Mouse (Mus musculus) retina, adult 2 months (tissue): ENCODE results near the gene U2surp.
A peak's percentile ranks its signal among the peaks of the same experiment; 100 is the strongest.

ENCODE experiments used
- DNase-seq: peaks from one replicate; pipeline ENCODE4 v3.0.0-alpha.2; 2012; ENCODE audit warnings: low read depth, low spot score

U2surp gene

DNA sequence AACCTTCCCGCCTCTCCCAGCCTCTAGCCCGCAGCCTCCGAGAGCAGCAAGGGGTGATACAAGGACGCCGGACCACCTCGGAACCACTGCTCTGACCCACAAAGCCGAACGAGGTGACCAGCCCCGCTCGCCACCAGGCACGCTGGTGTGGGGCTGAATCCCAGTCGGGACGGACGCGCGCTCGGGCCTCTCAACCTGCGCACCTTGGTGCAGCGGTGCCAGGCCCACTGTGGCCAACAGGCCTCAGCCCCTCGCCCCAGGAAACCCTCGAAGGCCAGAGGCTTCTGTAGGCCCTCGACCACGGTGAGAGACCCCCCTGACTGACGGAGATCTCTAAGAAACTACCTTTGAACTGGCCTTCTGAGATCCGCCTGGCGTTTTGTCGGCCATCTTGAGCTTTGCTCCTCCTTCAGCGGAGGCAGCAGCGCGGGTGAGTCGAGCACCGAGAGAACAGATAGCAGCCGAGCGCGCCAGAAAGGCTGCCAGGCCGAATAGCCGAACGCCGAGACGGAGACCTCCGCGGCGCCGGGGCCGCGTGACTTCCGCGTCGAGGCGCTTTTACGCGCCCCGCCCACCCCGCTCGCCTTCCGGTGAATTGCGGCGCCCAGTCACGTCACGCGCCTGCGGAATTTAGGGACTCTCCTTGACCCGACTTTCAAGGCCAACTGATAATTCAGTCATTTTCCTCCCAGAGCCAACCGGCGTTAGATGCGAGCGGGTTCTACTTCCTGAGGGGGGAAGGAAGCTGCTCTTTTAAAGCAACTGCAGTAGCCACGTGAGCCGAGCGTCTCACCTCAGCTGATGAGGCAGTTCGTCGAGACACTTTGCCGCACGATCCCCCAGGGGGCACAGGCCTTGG is at the start of gene U2surp:
TSS of gene U2surp (minus strand) at position 525 of the 859 bp plus-strand sequence.
- DNase-seq, result peak; percentile 86

DNA sequence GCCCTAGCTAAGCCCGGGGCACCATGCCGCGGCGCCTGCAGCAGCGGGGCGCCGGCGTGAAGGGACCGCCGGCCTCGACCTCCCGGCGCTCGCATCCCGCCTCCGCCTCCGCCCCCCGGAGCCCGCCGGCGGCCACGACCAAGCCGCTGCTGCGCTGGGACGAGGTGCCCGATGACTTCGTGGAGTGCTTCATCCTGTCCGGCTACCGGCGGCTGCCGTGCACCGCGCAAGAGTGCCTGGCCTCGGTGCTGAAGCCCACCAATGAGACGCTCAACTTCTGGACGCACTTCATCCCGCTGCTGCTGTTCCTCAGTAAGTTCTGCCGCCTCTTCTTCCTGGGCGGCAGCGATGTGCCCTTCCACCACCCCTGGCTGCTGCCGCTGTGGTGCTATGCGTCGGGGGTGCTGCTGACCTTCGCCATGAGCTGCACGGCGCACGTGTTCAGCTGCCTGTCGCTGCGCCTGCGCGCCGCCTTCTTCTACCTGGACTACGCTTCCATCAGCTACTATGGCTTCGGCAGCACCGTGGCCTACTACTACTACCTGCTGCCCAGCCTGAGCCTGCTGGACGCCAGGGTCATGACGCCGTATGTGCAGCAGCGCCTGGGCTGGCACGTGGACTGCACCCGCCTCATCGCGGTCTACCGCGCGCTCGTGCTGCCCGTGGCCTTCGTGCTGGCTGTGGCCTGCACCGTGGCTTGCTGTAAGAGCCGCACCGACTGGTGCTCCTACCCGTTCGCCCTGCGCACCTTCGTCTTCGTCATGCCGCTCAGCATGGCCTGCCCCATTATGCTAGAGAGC is 48.3 kb upstream of the U2surp start:
- DNase-seq, result no peak

DNA sequence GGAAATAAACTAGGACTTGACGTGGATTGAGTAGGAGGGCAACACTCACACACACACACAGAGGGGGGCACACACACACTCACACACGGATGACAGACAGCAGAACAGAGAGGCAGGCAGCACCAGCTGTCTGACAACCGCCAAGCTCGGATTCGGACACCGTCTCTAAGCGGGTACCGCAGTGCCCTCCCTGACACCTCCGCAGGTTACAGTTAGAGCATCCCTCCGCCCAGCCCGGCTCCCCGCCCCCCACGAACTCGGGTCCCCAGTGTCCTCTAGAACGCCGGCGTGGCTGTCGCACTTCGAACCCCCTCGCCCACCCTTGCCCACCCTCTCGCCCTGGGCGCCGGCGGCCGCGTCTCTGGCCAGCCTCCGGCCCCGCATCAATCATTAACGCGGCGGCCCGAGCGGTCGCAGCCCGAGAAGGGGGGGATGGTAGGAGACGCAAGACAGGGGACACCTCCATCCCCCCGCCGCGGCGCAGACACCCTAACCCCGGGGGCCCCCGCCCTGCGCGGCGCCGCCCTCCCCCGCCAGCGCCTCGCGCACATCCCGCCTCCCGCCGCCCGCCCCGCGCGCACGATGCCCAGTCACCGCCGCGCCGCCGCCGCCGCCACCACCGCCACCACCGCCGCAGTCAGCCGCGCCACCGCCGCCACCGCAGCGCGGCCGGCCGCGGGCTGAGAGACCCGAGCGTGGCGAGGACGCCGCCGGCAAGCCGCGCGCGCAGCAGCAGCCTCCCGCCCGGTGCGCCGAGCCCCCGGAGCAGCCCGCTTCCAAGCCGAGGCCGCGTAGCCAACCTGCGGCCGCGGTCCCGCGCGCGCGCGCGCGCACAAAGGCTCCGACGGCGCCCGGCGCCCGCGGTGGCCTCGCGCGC is 47.5 kb upstream of the U2surp start, which contains the start of gene Paqr9:
TSS of gene Paqr9 (plus strand) at position 599 of the 877 bp plus-strand sequence.
- no peak for DNase-seq

DNA sequence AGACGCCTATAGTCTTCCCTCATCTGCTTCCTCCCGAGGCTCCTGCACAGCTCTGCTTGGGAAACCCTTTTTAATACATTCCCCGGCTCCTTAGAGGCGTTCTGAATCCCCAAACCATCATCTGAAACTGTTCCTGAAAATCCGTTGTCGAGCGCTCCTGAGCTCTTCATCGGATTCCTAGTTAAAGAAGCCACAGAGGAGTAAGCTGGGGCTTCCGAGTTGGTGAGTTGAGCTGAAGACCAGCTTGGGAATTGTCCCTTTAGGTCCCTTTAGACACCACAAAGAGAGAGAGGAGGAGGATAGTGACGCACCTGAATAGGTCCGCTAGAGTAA is 46.9 kb upstream of the U2surp start:
- DNase-seq, result no peak

DNA sequence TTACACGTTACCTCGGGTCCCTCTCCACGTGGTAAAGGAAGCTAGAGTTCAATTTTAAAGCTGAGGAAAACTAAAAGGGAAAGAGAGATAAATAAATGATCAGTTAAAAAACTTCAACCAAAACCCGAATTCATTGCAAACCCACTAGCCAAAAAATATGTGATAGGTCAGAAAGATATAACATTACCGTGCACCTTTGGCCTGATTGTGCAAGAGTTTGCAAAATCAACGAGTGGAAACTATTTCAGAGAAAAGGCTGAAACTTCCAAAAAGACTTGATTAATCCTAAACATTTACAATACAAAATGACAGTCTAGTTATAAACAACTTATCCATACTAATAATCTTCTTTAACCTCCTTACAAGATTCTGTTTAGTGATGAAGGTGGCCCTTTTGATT is 45.9 kb upstream of the U2surp start:
- DNase-seq, result no peak

DNA sequence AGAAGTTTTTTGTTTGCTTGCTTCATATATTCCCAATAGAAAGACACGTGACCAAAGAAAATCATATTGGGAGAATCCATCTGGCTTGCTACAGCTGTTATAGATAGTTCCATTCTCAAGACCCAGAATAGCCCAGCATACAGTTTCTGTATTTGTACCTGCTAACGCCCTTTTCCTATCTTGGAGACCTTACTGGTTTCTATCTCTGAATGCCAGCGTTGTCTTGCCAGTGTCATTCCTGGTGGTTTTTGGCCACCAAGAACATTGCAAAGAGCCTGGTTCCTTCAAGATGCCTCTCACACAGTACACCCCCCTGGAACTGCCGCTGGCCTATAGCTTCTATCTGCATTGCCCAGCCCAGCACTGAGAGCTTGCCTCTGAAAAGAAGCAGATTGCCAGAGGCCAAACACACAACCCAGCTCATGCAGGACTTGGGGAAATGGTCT is 44.3 kb upstream of the U2surp start:
- no peak for DNase-seq

DNA sequence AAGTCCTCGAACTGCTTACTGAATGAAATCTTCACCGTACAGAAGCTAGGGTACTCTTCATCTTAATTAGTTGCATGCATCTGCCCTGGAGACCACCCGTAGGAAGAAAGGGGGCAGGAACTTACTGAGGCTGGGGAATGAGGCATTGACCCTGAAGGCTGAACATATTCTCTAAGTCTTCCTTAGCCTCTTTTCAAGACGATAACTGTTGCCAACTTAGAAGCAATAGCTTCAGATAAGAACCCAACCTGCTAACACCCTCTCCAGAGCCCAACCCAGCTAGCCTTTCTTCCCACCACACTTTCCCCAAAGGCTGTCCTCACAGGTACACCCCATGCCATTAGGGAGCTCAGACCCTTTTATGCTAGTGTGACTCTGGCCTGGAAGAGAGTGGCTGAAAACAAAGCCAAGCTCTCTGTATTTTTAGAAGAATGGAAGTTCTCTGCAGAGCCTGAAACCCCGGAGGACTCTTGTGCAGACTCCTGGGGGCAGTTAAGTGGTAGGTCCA is 43.5 kb upstream of the U2surp start:
- no peak for DNase-seq

DNA sequence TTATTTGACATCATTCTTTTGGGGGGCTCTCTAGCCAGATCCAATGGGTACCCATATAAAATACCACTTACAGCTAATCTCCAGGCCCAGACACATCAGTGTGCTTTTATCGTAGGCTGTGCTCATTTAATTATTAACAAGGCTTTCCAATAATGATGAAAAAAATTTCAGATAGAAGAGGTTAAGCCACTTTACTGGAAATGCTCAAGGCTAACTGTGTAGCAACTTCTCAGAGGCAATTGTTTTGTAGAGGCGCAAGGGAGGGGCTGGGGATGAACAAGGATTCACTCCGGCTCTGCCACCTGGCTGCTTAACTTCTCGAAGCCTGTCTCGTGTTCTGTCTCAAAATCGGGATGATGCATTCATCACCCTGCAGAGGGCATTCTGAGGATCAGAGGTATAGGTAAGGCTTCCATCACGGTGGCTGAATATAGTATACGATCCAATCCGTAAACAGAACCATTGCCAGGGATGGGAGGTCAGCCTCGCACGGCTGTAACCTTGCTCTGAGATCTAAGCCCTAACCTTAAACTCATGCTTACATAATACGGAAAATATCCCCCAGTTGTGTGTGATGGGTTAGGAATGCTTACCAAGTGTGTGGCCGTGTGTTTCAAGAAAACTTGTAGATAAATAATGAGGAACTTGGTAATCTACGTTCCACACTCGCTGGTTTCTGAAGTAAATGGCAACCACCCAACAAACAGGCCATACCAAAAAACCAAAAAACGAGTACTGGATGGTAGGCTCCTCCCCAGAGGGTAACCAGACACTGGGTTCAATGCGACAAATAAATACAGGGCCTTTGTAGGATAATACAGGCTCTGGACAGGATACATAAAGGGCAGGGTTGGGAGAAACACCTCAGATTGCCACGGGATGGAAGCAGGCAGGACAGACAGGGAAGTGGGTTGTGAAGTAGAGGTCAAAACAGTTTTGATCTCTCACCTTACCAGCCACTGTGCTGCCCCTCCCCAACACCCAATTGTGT is 42.7 kb upstream of the U2surp start:
- DNase-seq, result no peak

DNA sequence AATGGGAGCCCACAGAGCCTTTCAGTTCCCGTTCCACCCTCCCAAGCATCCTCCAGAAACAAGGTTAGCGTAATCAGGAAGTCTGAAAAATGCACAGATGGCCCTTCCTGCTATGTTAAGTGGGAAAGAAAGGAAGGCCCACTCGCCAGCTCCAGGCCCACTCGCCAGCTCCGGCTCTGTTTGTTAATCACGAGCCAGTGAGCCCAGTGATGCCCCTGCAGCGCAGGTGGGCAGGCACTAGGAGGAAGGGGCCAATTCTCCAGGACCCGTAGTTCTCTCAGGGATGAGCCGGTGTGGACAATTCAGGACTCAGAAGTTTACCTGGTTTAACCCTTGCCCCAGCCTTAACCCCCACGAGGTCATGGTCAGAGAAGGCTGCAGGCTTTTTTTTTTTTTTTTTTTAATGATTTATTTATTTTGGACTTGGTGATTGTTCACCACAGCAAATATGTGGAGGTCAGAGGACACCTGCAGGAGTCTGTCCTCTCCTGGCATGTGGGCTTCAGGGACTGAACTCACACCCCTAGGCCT is 40.4 kb upstream of the U2surp start:
- DNase-seq, result no peak

DNA sequence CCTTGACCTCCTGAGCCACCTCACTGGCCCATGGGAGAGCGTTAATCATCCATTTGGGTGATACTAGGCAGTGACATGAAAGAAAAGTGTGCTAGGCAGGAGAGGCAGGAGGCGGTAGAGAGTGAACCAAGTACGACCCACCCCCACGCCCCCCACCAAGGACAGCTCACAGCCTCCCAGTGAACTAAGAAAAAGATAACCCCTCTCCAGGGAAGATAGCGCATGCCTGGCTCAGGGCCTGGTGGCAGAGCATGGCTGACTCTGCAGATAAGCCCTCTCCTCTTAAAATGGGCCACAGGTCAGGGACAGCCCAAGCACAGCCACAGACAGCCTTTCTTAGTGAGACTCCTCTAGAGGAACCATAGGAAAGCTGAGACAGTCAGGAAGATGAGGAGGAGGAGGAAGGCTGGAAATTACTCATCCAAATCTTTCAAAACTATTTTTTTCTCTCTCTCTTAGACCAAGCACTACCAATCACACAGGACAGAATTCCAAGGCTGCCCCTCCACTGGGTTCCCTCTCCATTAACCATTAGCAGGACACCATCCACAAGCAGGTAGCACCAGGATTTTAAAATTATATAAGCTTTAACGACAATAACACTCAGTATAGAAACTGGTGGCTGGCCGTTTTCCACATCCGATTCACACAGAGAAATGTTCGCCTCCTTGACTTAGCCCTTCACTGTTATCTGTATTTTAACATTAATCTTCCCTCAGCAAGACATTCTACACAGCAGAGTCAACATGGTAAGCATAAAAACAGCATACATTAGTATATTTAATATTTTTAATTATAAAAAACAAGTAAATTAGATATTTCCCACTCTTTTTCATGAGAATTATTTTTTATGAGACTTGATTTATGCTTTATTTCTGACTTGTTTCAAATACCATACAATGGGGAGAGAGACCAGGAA is 39.3 kb upstream of the U2surp start:
- no peak for DNase-seq

DNA sequence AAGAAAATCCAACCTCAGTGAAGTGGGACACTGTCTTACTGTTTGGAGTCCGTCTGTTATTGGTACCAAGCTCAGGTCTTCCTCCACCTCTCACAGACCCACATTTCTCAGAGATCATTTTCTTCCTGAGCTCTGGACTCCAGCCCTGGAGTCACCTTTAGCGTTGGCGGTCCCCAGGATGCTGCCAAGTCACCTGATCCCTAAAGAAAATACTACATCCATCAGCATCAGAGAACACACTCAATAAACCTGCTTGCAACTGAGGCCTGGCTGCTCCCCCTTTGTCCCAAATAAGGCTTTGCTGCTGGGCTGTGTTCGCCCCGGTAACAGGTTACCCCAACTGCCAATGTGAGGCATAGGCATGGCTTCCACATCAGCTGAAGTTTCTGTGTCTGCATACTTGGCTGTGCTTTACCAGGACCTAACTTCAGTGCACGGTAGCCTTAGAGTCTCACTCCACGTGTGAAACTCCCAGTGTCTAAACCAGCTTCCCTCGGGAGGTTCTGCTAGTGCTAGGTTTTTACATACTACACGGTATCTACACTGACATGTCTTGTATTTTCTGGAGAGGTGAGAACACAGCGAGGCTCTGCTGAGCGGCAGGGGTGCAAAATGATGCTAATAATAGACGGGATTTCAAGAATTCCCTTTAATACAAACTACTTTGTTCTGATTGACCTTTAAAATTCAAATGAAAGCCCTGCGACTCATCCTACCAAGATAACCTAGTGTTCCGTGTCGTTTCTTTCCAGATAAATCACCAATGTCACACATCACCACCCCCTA is 38.0 kb upstream of the U2surp start:
- DNase-seq, result no peak

DNA sequence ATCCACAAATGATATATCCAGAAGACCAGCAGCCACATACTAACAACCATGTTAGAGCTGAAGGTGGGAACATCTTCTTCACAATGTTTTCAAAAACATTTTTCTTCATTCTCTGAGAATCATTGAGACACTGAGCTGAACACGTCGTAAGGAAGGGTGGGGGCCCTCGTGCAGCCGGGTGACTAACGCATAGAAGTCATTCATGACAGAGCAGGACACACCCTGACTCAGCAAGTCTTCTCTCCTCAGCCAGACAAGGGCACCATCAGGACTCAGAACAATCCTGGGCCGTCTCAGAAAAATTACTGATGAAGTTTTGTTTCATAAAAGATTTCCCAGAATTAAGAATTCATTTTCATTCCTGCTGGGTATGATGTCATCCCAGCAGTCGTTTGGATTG is 34.9 kb upstream of the U2surp start:
- no peak for DNase-seq

DNA sequence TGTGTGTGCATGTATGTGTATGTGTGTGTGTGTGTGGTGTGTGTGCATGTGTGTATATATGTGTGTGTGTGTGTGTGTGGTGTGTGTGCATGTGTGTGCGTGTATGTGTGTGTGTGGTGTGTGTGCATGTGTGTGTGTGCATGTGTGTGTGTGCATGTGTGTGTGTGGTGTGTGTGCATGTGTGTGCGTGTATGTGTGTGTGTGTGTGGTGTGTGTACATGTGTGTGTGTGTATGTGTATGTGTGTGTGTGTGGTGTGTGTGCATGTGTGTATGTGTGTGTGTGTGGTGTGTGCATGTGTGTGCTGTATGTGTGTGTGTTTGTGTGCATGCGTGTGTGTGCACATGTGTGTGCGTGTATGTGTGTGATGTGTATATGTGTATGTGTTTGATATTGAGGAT is 32.8 kb upstream of the U2surp start:
- DNase-seq, result no peak

DNA sequence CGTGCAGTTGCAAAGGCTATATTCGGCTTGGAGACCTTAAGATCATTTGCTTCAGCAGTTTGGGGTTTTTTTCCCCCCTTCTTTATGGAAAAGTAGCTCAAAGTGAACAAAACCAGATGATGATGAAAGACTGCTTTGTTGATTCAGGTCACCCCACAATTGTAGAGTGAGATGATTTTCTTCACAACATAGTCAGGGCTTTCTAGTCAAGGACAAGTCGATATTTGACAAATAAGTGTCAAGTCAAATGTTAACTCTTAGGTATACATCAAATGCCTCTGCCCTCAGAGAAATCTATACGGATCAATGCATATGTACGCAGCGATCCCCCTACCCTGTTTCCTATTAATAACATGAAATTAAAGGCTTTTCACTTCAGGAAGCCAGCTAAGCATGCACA is 30.7 kb upstream of the U2surp start:
- no peak for DNase-seq

DNA sequence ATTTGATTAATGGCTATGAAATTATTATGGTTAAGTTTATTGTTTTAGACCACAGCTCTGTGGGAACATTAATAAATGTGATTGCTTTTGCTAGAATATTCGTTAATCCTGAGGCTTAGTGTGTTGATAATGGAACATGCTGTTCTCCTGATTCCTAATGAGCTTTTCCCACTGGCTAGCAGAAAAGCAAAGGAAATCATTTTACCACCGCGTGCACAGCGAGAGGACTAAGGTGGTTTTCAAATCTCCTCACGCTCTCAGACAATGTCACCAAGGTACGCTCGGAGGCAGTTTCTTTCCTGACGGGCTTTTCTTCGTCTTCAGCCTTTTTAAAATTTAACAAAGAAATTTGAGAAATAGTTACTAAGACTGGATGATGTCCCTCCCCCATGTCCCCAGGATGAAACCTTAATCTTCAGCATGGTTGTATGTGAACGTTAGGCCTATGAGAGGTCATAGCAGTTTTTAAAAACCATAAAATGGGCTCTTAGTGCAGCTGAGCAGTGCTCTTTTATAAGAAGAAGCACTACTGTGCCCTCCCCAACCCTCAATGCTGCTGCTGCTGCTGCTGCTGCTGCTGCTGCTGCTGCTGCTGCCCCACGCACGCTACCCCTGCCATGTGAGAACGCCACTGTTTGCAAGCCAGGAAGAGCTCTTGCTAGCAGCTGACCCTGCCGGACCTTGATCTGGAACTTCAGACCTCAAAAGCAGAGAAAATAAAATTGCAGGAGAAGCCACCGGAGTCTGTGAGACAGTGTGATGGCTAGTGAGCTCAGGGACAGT is 30.0 kb upstream of the U2surp start:
- DNase-seq, result no peak

DNA sequence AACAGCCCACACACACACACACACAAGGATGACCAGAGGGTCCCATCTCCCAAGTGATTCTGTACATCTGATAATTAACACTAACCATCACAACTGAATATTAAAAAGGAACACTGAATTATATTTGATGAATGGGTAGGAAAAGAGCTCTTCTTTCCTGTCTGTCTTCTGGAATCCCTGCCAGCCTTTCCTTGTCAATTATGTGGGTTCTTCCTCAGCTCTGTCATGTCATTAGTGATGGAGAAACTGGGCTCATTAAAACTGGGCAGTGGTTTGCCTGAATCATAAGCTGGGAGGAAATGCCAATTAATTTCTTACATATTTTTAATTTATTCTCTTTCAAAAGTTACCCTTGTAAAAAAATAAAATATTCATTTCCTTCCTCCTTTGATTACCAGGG is 29.4 kb upstream of the U2surp start:
- DNase-seq, result no peak

DNA sequence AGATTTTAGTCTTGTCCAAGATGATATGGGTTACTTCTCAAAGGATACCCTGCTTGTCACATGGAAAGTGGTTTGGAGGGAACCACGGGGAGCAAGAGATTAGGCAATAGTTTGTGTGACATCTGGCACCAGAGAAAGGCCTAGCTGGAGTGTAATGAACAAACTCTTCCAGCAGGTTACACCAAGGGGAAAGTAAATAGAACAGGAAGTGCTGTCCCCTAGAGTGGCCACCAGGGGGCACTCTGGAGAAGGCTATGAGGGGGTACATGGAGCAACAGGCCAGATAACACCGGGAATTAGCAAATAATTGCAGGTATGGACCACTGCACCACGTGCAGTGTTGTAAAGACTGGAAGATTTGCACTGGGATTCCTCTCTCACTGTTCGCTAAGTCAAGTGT is 28.7 kb upstream of the U2surp start:
- DNase-seq, result no peak
